Mouse (Mus musculus) CH12.LX (cell line): ENCODE measurements around the gene Uap1l1. TPM values are rescaled to one million over a fixed set of nuclear protein-coding genes. Genes with fewer than 3 reads are reported as not detected.

ENCODE experiments used
- DNase-seq: peaks from one replicate; pipeline ENCODE4 v3.0.0-alpha.2; 2013; ENCODE audit errors: extremely low read depth
- H3K27ac ChIP-seq: 2 replicates; pipeline ENCODE4 v1.5.1; 2012; ENCODE audit warnings: low read depth, mild to moderate bottlenecking, control low read depth, moderate library complexity; ENCODE audit not compliant: insufficient read depth
- H3K27me3 ChIP-seq: replicated peaks from 2 replicates; pipeline ENCODE3; 2012; ENCODE audit warnings: inconsistent platforms
- H3K36me3 ChIP-seq, 2 experiments: replicated peaks in 1 of 2; 2 replicates each; pipeline versions ENCODE3 to v1.6.1; 2012; ENCODE audit warnings: inconsistent platforms in 1 of 2, low read length in 1 of 2, mild to moderate bottlenecking in 1 of 2, mixed read lengths in 1 of 2, moderate library complexity in 1 of 2; ENCODE audit not compliant: control insufficient read depth in 1 of 2, insufficient read depth in 1 of 2
- H3K4me1 ChIP-seq, 2 experiments: 2 replicates each; pipeline ENCODE4 v1.6.1; 2012; ENCODE audit warnings: inconsistent platforms in 1 of 2, moderate library complexity in 1 of 2; ENCODE audit not compliant: insufficient read depth in 2 of 2, control insufficient read depth in 1 of 2
- H3K4me2 ChIP-seq: 2 replicates; pipeline ENCODE4 v1.6.1; 2012; ENCODE audit warnings: low read depth, mild to moderate bottlenecking, control low read depth; ENCODE audit not compliant: poor library complexity, insufficient read depth, severe bottlenecking
- H3K4me3 ChIP-seq, 3 experiments: fragments of 150-350 bp in 1 of 3; sonication (generic) in 1 of 3; replicated peaks in 1 of 3; 2 replicates each; pipeline versions ENCODE3 to v1.5.1; 2011 to 2012; ENCODE audit warnings: low read depth in 2 of 3, low read length in 2 of 3, mild to moderate bottlenecking in 2 of 3, moderate library complexity in 2 of 3, control low read depth in 1 of 3, improper control_type of control experiment in 1 of 3, inconsistent platforms in 1 of 3, mixed read lengths in 1 of 3; ENCODE audit not compliant: poor library complexity in 1 of 3
- H3K79me2 ChIP-seq: replicated peaks from 2 replicates; pipeline ENCODE4 v1.6.1; 2012; ENCODE audit warnings: mild to moderate bottlenecking, moderate library complexity; ENCODE audit not compliant: control insufficient read depth, poor library complexity, insufficient read depth, severe bottlenecking; ENCODE audit errors: extremely low read depth
- H3K9ac ChIP-seq: 2 replicates; pipeline ENCODE4 v1.6.1; 2012; ENCODE audit warnings: low read depth, mild to moderate bottlenecking, control low read depth, moderate library complexity; ENCODE audit not compliant: insufficient read depth
- H3K9me3 ChIP-seq: replicated peaks from 2 replicates; pipeline ENCODE3; 2012; ENCODE audit warnings: low read length, inconsistent platforms, mixed read lengths
- CTCF ChIP-seq, 2 experiments: IDR thresholded peaks in 1 of 2; conservative IDR thresholded peaks in 1 of 2; 2 replicates each; pipeline ENCODE4 v1.5.1; 2011 to 2012; ENCODE audit warnings: low read depth in 2 of 2, low read length in 2 of 2, improper control_type of control experiment in 1 of 2, inconsistent platforms in 1 of 2, mild to moderate bottlenecking in 1 of 2, moderate library complexity in 1 of 2
- E2F4 ChIP-seq: IDR thresholded peaks from 2 replicates; pipeline ENCODE4 v1.6.1; 2011; ENCODE audit warnings: low read depth, low read length, improper control_type of control experiment; ENCODE audit not compliant: insufficient replicate concordance
- ELF1 ChIP-seq: IDR thresholded peaks from 2 replicates; pipeline ENCODE4 v1.6.1; 2014; ENCODE audit warnings: low read depth, mild to moderate bottlenecking, inconsistent platforms, low read length, improper control_type of control experiment
- EP300 ChIP-seq: IDR thresholded peaks from 2 replicates; pipeline ENCODE4 v1.6.1; 2011; ENCODE audit warnings: low read length, improper control_type of control experiment
- ETS1 ChIP-seq: conservative IDR thresholded peaks from 2 replicates; pipeline ENCODE4 v1.6.1; 2012; ENCODE audit warnings: low read depth, mild to moderate bottlenecking, inconsistent platforms, low read length, improper control_type of control experiment, moderate library complexity
- GABPA ChIP-seq: IDR thresholded peaks from 2 replicates; pipeline ENCODE4 v1.6.1; 2012; ENCODE audit warnings: low read depth, low read length, improper control_type of control experiment, inconsistent platforms; ENCODE audit not compliant: insufficient replicate concordance
- HCFC1 ChIP-seq: IDR thresholded peaks from 2 replicates; pipeline ENCODE4 v1.6.1; 2012; ENCODE audit warnings: low read depth, mild to moderate bottlenecking, inconsistent platforms, low read length, improper control_type of control experiment
- IRF4 ChIP-seq: IDR thresholded peaks from 2 replicates; pipeline ENCODE4 v1.6.1; 2014; ENCODE audit warnings: low read depth, mild to moderate bottlenecking, inconsistent platforms, low read length, improper control_type of control experiment
- JUN ChIP-seq: IDR thresholded peaks from 2 replicates; pipeline ENCODE4 v1.6.1; 2011; ENCODE audit warnings: low read depth, mild to moderate bottlenecking, low read length, improper control_type of control experiment, moderate library complexity; ENCODE audit not compliant: insufficient read depth
- JUND ChIP-seq: conservative IDR thresholded peaks from 2 replicates; pipeline ENCODE4 v1.6.1; 2011; ENCODE audit warnings: low read depth, low read length, improper control_type of control experiment
- KAT2A ChIP-seq: IDR thresholded peaks from 2 replicates; pipeline ENCODE4 v1.6.1; 2012; ENCODE audit warnings: low read length, improper control_type of control experiment, inconsistent platforms; ENCODE audit not compliant: insufficient replicate concordance
- MAFK ChIP-seq: IDR thresholded peaks from 2 replicates; pipeline ENCODE4 v1.6.1; 2011; ENCODE audit warnings: low read length, improper control_type of control experiment; ENCODE audit not compliant: insufficient replicate concordance
- MAX ChIP-seq: IDR thresholded peaks from 2 replicates; pipeline ENCODE4 v1.6.1; 2011; ENCODE audit warnings: low read length, improper control_type of control experiment
- MEF2A ChIP-seq: IDR thresholded peaks from 2 replicates; pipeline ENCODE4 v1.6.1; 2014; ENCODE audit warnings: low read depth, mild to moderate bottlenecking, inconsistent platforms, low read length, improper control_type of control experiment, borderline replicate concordance
- MXI1 ChIP-seq: IDR thresholded peaks from 2 replicates; pipeline ENCODE4 v1.6.1; 2011; ENCODE audit warnings: mild to moderate bottlenecking, low read depth, low read length, improper control_type of control experiment
- MYC ChIP-seq: IDR thresholded peaks from 2 replicates; pipeline ENCODE4 v1.6.1; 2011; ENCODE audit warnings: low read depth, mild to moderate bottlenecking, improper control_type of control experiment, low read length
- NELFE ChIP-seq: IDR thresholded peaks from 2 replicates; pipeline ENCODE4 v1.6.1; 2011; ENCODE audit warnings: low read depth, low read length, improper control_type of control experiment
- NRF1 ChIP-seq: IDR thresholded peaks from 2 replicates; pipeline ENCODE4 v1.6.1; 2014; ENCODE audit warnings: low read depth, mild to moderate bottlenecking, inconsistent platforms, low read length, improper control_type of control experiment, moderate library complexity
- PAX5 ChIP-seq: IDR thresholded peaks from 2 replicates; pipeline ENCODE4 v1.6.1; 2012; ENCODE audit warnings: low read length, inconsistent platforms, mixed read lengths
- POLR2A ChIP-seq: IDR thresholded peaks from 2 replicates; pipeline ENCODE4 v1.6.1; 2011; ENCODE audit warnings: low read depth, mild to moderate bottlenecking, improper control_type of control experiment, low read length
- POLR2AphosphoS2 ChIP-seq: IDR thresholded peaks from 2 replicates; pipeline ENCODE4 v1.6.1; 2011; ENCODE audit warnings: low read depth, low read length, improper control_type of control experiment
- RAD21 ChIP-seq: IDR thresholded peaks from 2 replicates; pipeline ENCODE4 v1.6.1; 2011; ENCODE audit warnings: low read depth, mild to moderate bottlenecking, low read length, improper control_type of control experiment, moderate library complexity
- RCOR1 ChIP-seq: conservative IDR thresholded peaks from 2 replicates; pipeline ENCODE4 v1.6.1; 2012; ENCODE audit warnings: low read depth, mild to moderate bottlenecking, inconsistent platforms, low read length, improper control_type of control experiment
- SMC3 ChIP-seq: IDR thresholded peaks from 2 replicates; pipeline ENCODE4 v1.6.1; 2011; ENCODE audit warnings: low read depth, low read length, improper control_type of control experiment
- TBP ChIP-seq: conservative IDR thresholded peaks from 2 replicates; pipeline ENCODE4 v1.6.1; 2011; ENCODE audit warnings: low read depth, low read length, improper control_type of control experiment
- TCF12 ChIP-seq: IDR thresholded peaks from 2 replicates; pipeline ENCODE4 v1.6.1; 2014; ENCODE audit warnings: low read depth, mild to moderate bottlenecking, inconsistent platforms, low read length, improper control_type of control experiment
- UBTF ChIP-seq: IDR thresholded peaks from 2 replicates; pipeline ENCODE4 v1.6.1; 2012; ENCODE audit warnings: low read depth, mild to moderate bottlenecking, inconsistent platforms, low read length, improper control_type of control experiment, moderate library complexity
- USF1 ChIP-seq: IDR thresholded peaks from 2 replicates; pipeline ENCODE4 v1.6.1; 2014; ENCODE audit warnings: low read depth, mild to moderate bottlenecking, inconsistent platforms, low read length, improper control_type of control experiment
- USF2 ChIP-seq: conservative IDR thresholded peaks from 2 replicates; pipeline ENCODE4 v1.6.1; 2011; ENCODE audit warnings: low read depth, low read length, improper control_type of control experiment
- ZC3H11A ChIP-seq: IDR thresholded peaks from 2 replicates; pipeline ENCODE4 v1.6.1; 2012; ENCODE audit warnings: low read depth, mild to moderate bottlenecking, inconsistent platforms, low read length, improper control_type of control experiment
- ZMIZ1 ChIP-seq: IDR thresholded peaks from 2 replicates; pipeline ENCODE4 v1.6.1; 2012; ENCODE audit warnings: low read depth, mild to moderate bottlenecking, inconsistent platforms, low read length, improper control_type of control experiment
- ZNF384 ChIP-seq: IDR thresholded peaks from 2 replicates; pipeline ENCODE4 v1.6.1; 2012; ENCODE audit warnings: low read depth, low read length, improper control_type of control experiment, inconsistent platforms
- dilution Hi-C: fragments of 300-500 bp; cut with MboI; formaldehyde crosslinking; loops from 2 replicates; pipeline ENCODE4 v1.14.3; 2020; ENCODE audit warnings: low sequenced_read_pairs; ENCODE audit not compliant: extremely low pct_unique_long_range_greater_than_20kb, extremely low pct_ligation_motif_present
- in situ Hi-C: fragments of 300-500 bp; cut with MboI; formaldehyde crosslinking; loops from 3 replicates; pipeline ENCODE4 v1.14.3; 2019; ENCODE audit warnings: low sequenced_read_pairs, low pct_ligation_motif_present, low pct_unique_long_range_greater_than_20kb, mixed read lengths
- polyA plus RNA-seq: library from polyadenylated mRNA; unstranded; fragments of >175 nt; gene quantifications from 2 replicates; pipeline ENCODE4 v1.2.1, GENCODE M21; 2012; ENCODE audit warnings: low read depth; ENCODE audit not compliant: insufficient read length
- total RNA-seq, 2 experiments: library from RNA; depleted of rRNA; stranded (reverse); fragments of 300-350 nt in 1 of 2; fragments of >200 nt in 1 of 2; gene quantifications; 2 replicates each; pipeline ENCODE4 v1.2.3; 2012 to 2014

Gene Uap1l1
- total and polyA plus RNA-seq, 3 experiments = 4.3 to 30.8 (median 14.5) TPM

- TF ChIP-seq ZMIZ1 = peak; percentile 82; the same call in 1 of the 2 replicates
- no peak; the same call in 1 of the 2 replicates for TF ChIP-seq RAD21
- TF ChIP-seq MYC = peak; percentile 66; the same call in 1 of the 2 replicates
- TF ChIP-seq TCF12 = peak; percentile 92
- TF ChIP-seq E2F4 = peak; percentile 92; the same call in 1 of the 2 replicates
- no peak for TF ChIP-seq PAX5
- TF ChIP-seq RCOR1 = peak; percentile 48; the same call in 1 of the 2 replicates
- TF ChIP-seq HCFC1 = peak; percentile 95
- no peak for TF ChIP-seq SMC3
- TF ChIP-seq EP300 = no peak
- TF ChIP-seq GABPA = peak; percentile 100
- peak; percentile 82; the same call in 1 of the 2 replicates for TF ChIP-seq MAX
- TF ChIP-seq TBP = peak; percentile 61
- TF ChIP-seq POLR2A = peak; percentile 88
- peak; percentile 32; the same call in 1 of the 2 replicates for TF ChIP-seq USF1
- TF ChIP-seq UBTF = no peak
- TF ChIP-seq ETS1 = peak; percentile 78
- peak; percentile 95 for TF ChIP-seq ELF1
Observed at GRCm38 (mm10) chr2:25332286-25333160, 33.0 kb downstream of the Uap1l1 start, which contains the start of gene Man1b1 (continued).

GRCm38 (mm10) chr2:25331470-25331869 is 34.0 kb downstream of the Uap1l1 start:
- Histone ChIP-seq H3K79me2 (peaks cover 20% of the 10 kb centered on the region), H3K4me1 (peaks cover 14 to 39% of the 10 kb centered on the region in 2 experiments), H3K9me3 (no peaks in the 10 kb centered on the region), H3K27me3 (peaks cover 4% of the 10 kb centered on the region), H3K4me3 (peak overlapping the region; percentile 71 to 97 (median 73)), H3K4me2 (peak overlapping the region; percentile 92), H3K36me3 (peaks cover 17 to 31% of the 10 kb centered on the region in 2 experiments), H3K9ac (peak overlapping the region; percentile 86), H3K27ac (no peak overlapping the region)
- dilution Hi-C loops (no loop called here), in situ Hi-C loops (loop anchor here (10.0 kb wide), 1 partner anchor 57 kb away; the partner anchor contains the start of genes Anapc2 and Ssna1)
- peak; percentile 41 for DNase-seq
- TF ChIP-seq NELFE (no peak), USF1 (no peak), UBTF (no peak), ZC3H11A (no peak), HCFC1 (no peak; the same call in none of the 2 replicates), JUND (no peak), MAFK (no peak), JUN (no peak), POLR2A (no peak), RAD21 (no peak; the same call in none of the 2 replicates), GABPA (no peak), TBP (no peak), MAX (0 out of 2 replicates have a peak, but pooled peaks have one; percentile 38), USF2 (no peak), MXI1 (no peak), IRF4 (no peak), POLR2AphosphoS2 (no peak), EP300 (no peak), MEF2A (no peak), ZNF384 (peak; percentile 69), ETS1 (no peak), SMC3 (peak; percentile 34), NRF1 (no peak), CTCF (conservative IDR thresholded peaks at IDR 0.05 in 1 of 2, IDR thresholded peaks at IDR 0.05 in 1 of 2; ENCODE audit: low read depth in 2 of 2, low read length in 2 of 2) (peak in 1 of 2 experiments; percentile 47; a peak in 2 of 4 replicates), MYC (0 out of 2 replicates have a peak, but pooled peaks have one; percentile 42), KAT2A (no peak), RCOR1 (peak; percentile 50; the same call in 1 of the 2 replicates), ZMIZ1 (no peak), E2F4 (no peak)
